Mouse (Mus musculus) C2C12 (cell line): ENCODE results near the gene Stk38l. TPM values are rescaled to one million over a fixed set of nuclear protein-coding genes. Genes with fewer than 3 reads are reported as not detected.

Experiments used
- H3K27me3 ChIP-seq: one replicate; pipeline ENCODE4 v1.6.1; 2011; ENCODE audit not compliant: control insufficient read depth, insufficient read depth, insufficient read length
- H3K36me3 ChIP-seq: one replicate; pipeline ENCODE4 v1.6.1; 2011; ENCODE audit not compliant: control insufficient read depth, insufficient read depth
- H3K4me3 ChIP-seq: one replicate; pipeline ENCODE4 v1.5.1; 2011; ENCODE audit warnings: mild to moderate bottlenecking, control low read depth; ENCODE audit not compliant: poor library complexity, insufficient read depth, severe bottlenecking
- H3K79me2 ChIP-seq: one replicate; pipeline ENCODE4 v1.6.1; 2011; ENCODE audit not compliant: control insufficient read depth, insufficient read depth
- H3K79me3 ChIP-seq: one replicate; pipeline ENCODE4 v1.6.1; 2011; ENCODE audit warnings: low read depth, control low read depth
- H3ac ChIP-seq: one replicate; pipeline ENCODE3; 2011; ENCODE audit warnings: low read depth; ENCODE audit not compliant: control insufficient read depth, insufficient read length
- CEBPB ChIP-seq: IDR thresholded peaks from one replicate; pipeline ENCODE4 v1.6.1; 2011; ENCODE audit warnings: low read depth, mild to moderate bottlenecking, control low read depth, moderate library complexity
- CTCF ChIP-seq: IDR thresholded peaks from one replicate; pipeline ENCODE4 v1.5.1; 2011; ENCODE audit not compliant: control insufficient read depth, insufficient read depth, insufficient read length
- FOSL1 ChIP-seq: IDR thresholded peaks from one replicate; pipeline ENCODE4 v1.8.0; 2011; ENCODE audit warnings: mild to moderate bottlenecking, low read length; ENCODE audit not compliant: poor library complexity, insufficient read depth, severe bottlenecking
- MAX ChIP-seq: IDR thresholded peaks from one replicate; pipeline ENCODE4 v1.6.1; 2011; ENCODE audit warnings: mild to moderate bottlenecking, control low read depth
- MYOD1 ChIP-seq: IDR thresholded peaks from one replicate; pipeline ENCODE4 v1.6.1; 2011; ENCODE audit warnings: low read depth; ENCODE audit not compliant: control insufficient read depth, insufficient read length
- MYOG ChIP-seq: IDR thresholded peaks from one replicate; pipeline ENCODE4 v1.6.1; 2011; ENCODE audit not compliant: control insufficient read depth, insufficient read length; ENCODE audit errors: extremely low read depth
- USF1 ChIP-seq: IDR thresholded peaks from one replicate; pipeline ENCODE4 v1.6.1; 2011; ENCODE audit warnings: low read depth, mild to moderate bottlenecking, control low read depth, moderate library complexity
- polyA plus RNA-seq: library from polyadenylated mRNA; unstranded; fragments of >200 nt; fragmentation: generic; extraction: Trizol; gene quantifications from one replicate; pipeline ENCODE4 v1.2.1, GENCODE M21; 2012; ENCODE audit warnings: missing spikeins

The Stk38l gene
- polyA plus RNA-seq, 1 experiment = 3.0 TPM

- Histone ChIP-seq H3K79me2 (no peaks in the 10 kb centered on the region), H3K27me3 (no peaks in the 10 kb centered on the region), H3K4me3 (no peak overlapping the region), H3K36me3 (no peaks in the 10 kb centered on the region), H3K79me3 (no peaks in the 10 kb centered on the region), H3ac (no peak overlapping the region)
- TF ChIP-seq USF1 = no peak
- TF ChIP-seq CEBPB = no peak
- TF ChIP-seq FOSL1 = no peak
- no peak for TF ChIP-seq CTCF
- no peak for TF ChIP-seq MYOD1
- no peak for TF ChIP-seq MYOG
- no peak for TF ChIP-seq MAX
Observed at GRCm38 (mm10) chr6:146748271-146748670, 23.5 kb downstream of the Stk38l start.

- no peaks in the 10 kb centered on the region for H3K79me3 ChIP-seq
- no peak overlapping the region for H3ac ChIP-seq
- TF ChIP-seq FOSL1 = no peak
- no peak for TF ChIP-seq CTCF
- no peak for TF ChIP-seq CEBPB
- TF ChIP-seq MYOG = no peak
- TF ChIP-seq MYOD1 = no peak
- no peak for TF ChIP-seq MAX
- no peak for TF ChIP-seq USF1
Observed at GRCm38 (mm10) chr6:146751671-146752070, 26.9 kb downstream of the Stk38l start.

GRCm38 (mm10) chr6:146752178-146752577 lies 27.4 kb downstream of the Stk38l start:
- TF ChIP-seq CTCF (no peak), FOSL1 (no peak), MYOG (no peak), USF1 (no peak), CEBPB (no peak), MAX (no peak), MYOD1 (no peak)
- H3K79me2 ChIP-seq = no peaks in the 10 kb centered on the region

More at GRCm38 (mm10) chr6:146751671-146752070, 26.9 kb downstream of the Stk38l start:
- no peaks in the 10 kb centered on the region for H3K36me3 ChIP-seq
- no peak overlapping the region for H3K4me3 ChIP-seq
- H3K27me3 ChIP-seq = no peaks in the 10 kb centered on the region
- H3K79me2 ChIP-seq = no peaks in the 10 kb centered on the region

DNA sequence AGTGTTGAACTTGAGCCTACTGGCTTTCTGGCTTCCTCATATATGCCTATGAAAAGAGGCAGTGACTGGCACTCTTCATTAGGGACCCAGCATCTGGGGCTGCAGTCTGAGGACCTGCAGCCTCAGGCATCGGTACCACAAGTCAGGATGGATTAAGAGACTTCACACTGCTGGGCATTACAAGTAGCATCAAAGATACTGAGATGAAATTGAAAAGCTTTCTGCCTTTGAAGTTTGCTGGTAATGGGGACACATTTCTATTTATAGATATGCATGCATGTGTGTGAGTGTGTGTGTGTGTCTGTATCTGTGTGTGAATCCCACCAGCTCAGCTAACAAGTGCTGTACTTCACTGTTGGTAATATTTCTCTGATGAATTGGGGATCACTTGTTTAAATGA lies 27.8 kb downstream of the Stk38l start:
- H3K27me3 ChIP-seq = no peaks in the 10 kb centered on the region
- no peak for TF ChIP-seq MAX
- TF ChIP-seq CEBPB = no peak
- TF ChIP-seq FOSL1 = no peak
- H3K4me3 ChIP-seq = no peak overlapping the region

More at GRCm38 (mm10) chr6:146752178-146752577, 27.4 kb downstream of the Stk38l start:
- H3ac ChIP-seq = no peak overlapping the region
- H3K27me3 ChIP-seq = no peaks in the 10 kb centered on the region
- no peak overlapping the region for H3K4me3 ChIP-seq
- H3K79me3 ChIP-seq = no peaks in the 10 kb centered on the region
- no peaks in the 10 kb centered on the region for H3K36me3 ChIP-seq

GRCm38 (mm10) chr6:146753560-146754160 lies 28.9 kb downstream of the Stk38l start:
- Histone ChIP-seq H3ac (no peak overlapping the region), H3K36me3 (no peaks in the 10 kb centered on the region), H3K79me2 (no peaks in the 10 kb centered on the region), H3K27me3 (no peaks in the 10 kb centered on the region), H3K4me3 (no peak overlapping the region), H3K79me3 (no peaks in the 10 kb centered on the region)
- TF ChIP-seq FOSL1 (no peak), CEBPB (no peak), MAX (no peak), CTCF (no peak), USF1 (no peak), MYOD1 (no peak), MYOG (no peak)

More for the DNA sequence above, 27.8 kb downstream of the Stk38l start:
- Histone ChIP-seq H3K79me3 (no peaks in the 10 kb centered on the region), H3ac (no peak overlapping the region), H3K36me3 (no peaks in the 10 kb centered on the region), H3K79me2 (no peaks in the 10 kb centered on the region)

DNA sequence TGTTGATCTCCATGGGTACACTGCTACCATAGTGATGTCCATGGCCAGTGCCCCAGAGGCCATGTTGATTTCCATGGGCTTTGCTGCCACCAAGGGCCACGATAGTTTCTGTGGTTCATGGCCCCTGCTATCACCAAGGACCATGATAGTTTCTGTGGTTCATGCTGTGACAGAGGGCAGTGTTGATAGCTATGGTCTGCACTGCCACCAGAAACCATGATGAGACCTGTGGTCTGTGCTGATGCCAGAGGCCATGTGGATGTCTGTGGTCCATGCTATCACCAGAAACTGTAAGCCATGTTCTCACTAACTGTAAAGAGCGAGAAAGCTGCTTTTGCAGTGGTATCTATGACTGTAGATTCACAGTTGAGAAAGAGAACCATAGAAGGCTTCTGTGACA lies 30.3 kb downstream of the Stk38l start:
- Histone ChIP-seq H3K79me3 (no peaks in the 10 kb centered on the region), H3K79me2 (no peaks in the 10 kb centered on the region), H3K27me3 (no peaks in the 10 kb centered on the region), H3ac (no peak overlapping the region), H3K4me3 (no peak overlapping the region), H3K36me3 (no peaks in the 10 kb centered on the region)
- TF ChIP-seq MYOG (no peak), FOSL1 (no peak), CEBPB (no peak), MYOD1 (no peak)
